8 mouse cellular contexts compared by ENCODE assay signal in the genomic region with DNA sequence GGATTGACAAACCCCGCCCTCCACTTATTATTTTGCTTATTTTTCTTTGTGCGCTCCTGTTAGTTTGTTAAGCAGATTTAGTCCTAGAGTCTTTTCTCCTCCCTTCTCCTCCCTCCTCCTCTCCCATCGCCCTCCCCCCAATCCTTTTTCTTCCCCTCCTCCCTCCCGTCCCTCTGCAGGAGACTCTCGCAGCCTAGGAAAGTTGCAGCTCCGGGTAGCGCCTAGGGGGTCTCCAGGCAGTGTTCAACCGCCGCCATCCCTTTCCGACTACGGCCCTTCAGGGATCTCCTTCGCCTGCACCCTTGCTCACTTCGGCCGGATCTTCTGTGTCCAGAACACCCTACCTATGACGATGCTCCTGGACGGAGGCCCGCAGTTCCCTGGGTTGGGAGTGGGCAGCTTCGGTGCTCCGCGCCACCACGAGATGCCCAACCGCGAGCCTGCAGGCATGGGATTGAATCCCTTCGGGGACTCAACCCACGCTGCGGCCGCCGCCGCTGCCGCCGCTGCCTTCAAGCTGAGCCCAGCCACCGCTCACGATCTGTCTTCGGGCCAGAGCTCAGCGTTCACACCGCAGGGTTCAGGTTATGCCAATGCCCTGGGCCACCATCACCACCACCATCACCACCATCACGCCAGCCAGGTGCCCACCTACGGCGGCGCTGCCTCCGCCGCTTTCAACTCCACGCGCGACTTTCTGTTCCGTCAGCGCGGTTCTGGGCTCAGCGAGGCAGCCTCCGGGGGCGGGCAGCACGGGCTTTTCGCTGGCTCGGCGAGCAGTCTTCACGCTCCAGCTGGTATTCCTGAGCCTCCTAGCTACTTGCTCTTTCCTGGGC. TPM values are rescaled to one million over a fixed set of nuclear protein-coding genes. Genes with fewer than 3 reads are reported as not detected.
DNase-seq lines count a peak whose midpoint lies in the region; ATAC-seq and TF ChIP-seq lines count a peak whose summit lies in the region.
"Had no signal": no experiment of that assay in that cellular context is flagged by ENCODE, and none has a peak within 500 bp of the region (broad histone marks: within the 10 kb centered on the region; RNA-seq: fewer than 3 reads in every experiment).

No protein-coding gene starts in this region.

- H3K9ac ChIP-seq in lung, postnatal 0 days (replicated peaks; ENCODE audit: low read depth) = no peak overlapping the region
- no peak overlapping the region for H3K9ac ChIP-seq in intestine, embryonic 14.5 days (ENCODE audit: low read length)
- H3K9ac ChIP-seq in neural tube, embryonic 14.5 days (replicated peaks; ENCODE audit: low read depth, low read length) = peak overlapping the region; percentile 47

- WGBS in lung, postnatal 0 days = 10% methylated on average over 44 of the region's 56 CpGs
- 18% methylated on average over 56 of the region's 56 CpGs for WGBS in embryonic facial prominence, embryonic 10.5 days
- WGBS in intestine, embryonic 14.5 days = 18% methylated on average over 49 of the region's 56 CpGs
- 22% methylated on average over 52 of the region's 56 CpGs for WGBS in neural tube, embryonic 14.5 days

- ATAC-seq in lung, postnatal 0 days = no peak
- ATAC-seq in intestine, embryonic 14.5 days (replicated peaks; ENCODE audit: low FRiP score, low TSS enrichment, low read depth) = no peak; the same call in 1 of the 2 replicates
- peak; percentile 26; the same call in 1 of the 2 replicates for ATAC-seq in neural tube, embryonic 14.5 days (ENCODE audit: low read depth)

- TF ChIP-seq CTCF in lung, postnatal 0 days (IDR thresholded peaks at IDR 0.05) = no peak

- no peak for DNase-seq in lung, postnatal 0 days (ENCODE audit: low spot score)
- no peak for DNase-seq in lung, postnatal 14 days
- peak; percentile 43 for DNase-seq in embryonic facial prominence, embryonic 10.5 days (ENCODE audit: low spot score)
- no peak for DNase-seq in intestine, embryonic 14.5 days (ENCODE audit: low spot score)
- no peak for DNase-seq in kidney, adult 8-10 months
- no peak for DNase-seq in layer of hippocampus, postnatal 36 days

- peaks cover 8% of the 10 kb centered on the region for H3K27me3 ChIP-seq in lung, postnatal 0 days (replicated peaks; ENCODE audit: insufficient read depth, low read length)
- H3K27me3 ChIP-seq in embryonic facial prominence, embryonic 10.5 days (replicated peaks; ENCODE audit: low read depth, poor library complexity, severe bottlenecking) = peaks cover 98% of the 10 kb centered on the region
- H3K27me3 ChIP-seq in intestine, embryonic 14.5 days (replicated peaks; ENCODE audit: control insufficient read depth, insufficient read depth, low read length) = peaks cover 97% of the 10 kb centered on the region
- no peaks in the 10 kb centered on the region for H3K27me3 ChIP-seq in neural tube, embryonic 14.5 days (ENCODE audit: control insufficient read depth, insufficient read depth, low read length)

- H3K27ac ChIP-seq in lung, postnatal 0 days (ENCODE audit: low read length) = no peak overlapping the region
- H3K27ac ChIP-seq in embryonic facial prominence, embryonic 10.5 days (replicated peaks) = peak overlapping the region; percentile 63
- H3K27ac ChIP-seq in intestine, embryonic 14.5 days (ENCODE audit: low read depth) = no peak overlapping the region
- peak overlapping the region; percentile 67 for H3K27ac ChIP-seq in neural tube, embryonic 14.5 days (ENCODE audit: low read depth, low read length)

- H3K9me3 ChIP-seq in lung, postnatal 0 days (ENCODE audit: low read length) = no peaks in the 10 kb centered on the region
- H3K9me3 ChIP-seq in embryonic facial prominence, embryonic 10.5 days = no peaks in the 10 kb centered on the region
- H3K9me3 ChIP-seq in intestine, embryonic 14.5 days (ENCODE audit: control insufficient read depth, low read length) = no peaks in the 10 kb centered on the region
- H3K9me3 ChIP-seq in neural tube, embryonic 14.5 days (ENCODE audit: control insufficient read depth, low read length) = no peaks in the 10 kb centered on the region

- TF ChIP-seq EP300 in lung, postnatal 0 days (IDR thresholded peaks at IDR 0.05) = no peak

- no peaks in the 10 kb centered on the region for H3K36me3 ChIP-seq in lung, postnatal 0 days (ENCODE audit: insufficient read depth, low read length)
- no peaks in the 10 kb centered on the region for H3K36me3 ChIP-seq in embryonic facial prominence, embryonic 10.5 days (replicated peaks)
- no peaks in the 10 kb centered on the region for H3K36me3 ChIP-seq in intestine, embryonic 14.5 days (ENCODE audit: control insufficient read depth, insufficient read depth, low read length)
- no peaks in the 10 kb centered on the region for H3K36me3 ChIP-seq in neural tube, embryonic 14.5 days (ENCODE audit: control insufficient read depth, insufficient read depth, low read length)

- no peaks in the 10 kb centered on the region for H3K4me1 ChIP-seq in lung, postnatal 0 days (ENCODE audit: insufficient read depth, low read depth, low read length)
- peaks cover 7% of the 10 kb centered on the region; the same call in 1 of the 2 replicates for H3K4me1 ChIP-seq in embryonic facial prominence, embryonic 10.5 days
- H3K4me1 ChIP-seq in intestine, embryonic 14.5 days (replicated peaks; ENCODE audit: control insufficient read depth, insufficient read depth, low read length) = no peaks in the 10 kb centered on the region
- no peaks in the 10 kb centered on the region for H3K4me1 ChIP-seq in neural tube, embryonic 14.5 days (ENCODE audit: control insufficient read depth, insufficient read depth, low read length)

- H3K4me3 ChIP-seq in lung, postnatal 0 days (ENCODE audit: low read depth, low read length) = peak overlapping the region; percentile 27; the same call in 1 of the 2 replicates
- peak overlapping the region; percentile 55 for H3K4me3 ChIP-seq in embryonic facial prominence, embryonic 10.5 days
- peak overlapping the region; percentile 31 for H3K4me3 ChIP-seq in intestine, embryonic 14.5 days (ENCODE audit: low read depth, low read length)
- peak overlapping the region; percentile 38 for H3K4me3 ChIP-seq in neural tube, embryonic 14.5 days (ENCODE audit: low read depth, low read length)
- H3K4me3 ChIP-seq: myocyte had no signal

- peak overlapping the region; percentile 50 for H3K4me2 ChIP-seq in lung, postnatal 0 days (replicated peaks; ENCODE audit: low read depth, low read length)
- peak overlapping the region; percentile 47 for H3K4me2 ChIP-seq in intestine, embryonic 14.5 days (ENCODE audit: low read length)
- H3K4me2 ChIP-seq in neural tube, embryonic 14.5 days (ENCODE audit: low read depth, low read length) = peak overlapping the region; percentile 46

RNA-seq across cellular contexts. Expression of a gene that starts 8.6 kb away (rescaled TPM):
- not detected in 2 replicates for polyA plus RNA-seq in lung, postnatal 0 days (2015; fragmentation: Nextera tagmentation; extraction: Ambion mirVana)
- 5.4 and 5.9 TPM in 2 replicates for polyA plus RNA-seq in embryonic facial prominence, embryonic 10.5 days (2016; fragmentation: Nextera tagmentation; extraction: Ambion mirVana)
- polyA plus RNA-seq in intestine, embryonic 14.5 days (2014; fragmentation: Nextera tagmentation; extraction: Ambion mirVana) = not detected in 2 replicates
- polyA plus RNA-seq in neural tube, embryonic 14.5 days (2014; fragmentation: Nextera tagmentation; extraction: Ambion mirVana) = 16.6 and 17.3 TPM in 2 replicates
- 1 to 10 TPM; 2.8 to 3.6 TPM for total RNA-seq in layer of hippocampus, postnatal 36 days (2021)
- polyA plus RNA-seq: myocyte had no signal

Comparison
In these comparisons a context has a peak if more than half of its experiments do, and no peak if none do; other contexts are left out.
1. H3K27ac ChIP-seq: peak in embryonic facial prominence, embryonic 10.5 days (single experiment) and neural tube, embryonic 14.5 days (single experiment); none in lung, postnatal 0 days (single experiment) and intestine, embryonic 14.5 days (single experiment).
2. Peak in every context shown above with its lines, with median percentiles within 50 percentile points of each other: H3K4me2 ChIP-seq and H3K4me3 ChIP-seq.